Mouse (Mus musculus): ENCODE measurements around the gene Olfr1135. TPM values are rescaled to one million over a fixed set of nuclear protein-coding genes. Genes with fewer than 3 reads are reported as not detected.

Olfr1135 gene
- not detected in 2 replicates for polyA plus RNA-seq (2012)

DNA sequence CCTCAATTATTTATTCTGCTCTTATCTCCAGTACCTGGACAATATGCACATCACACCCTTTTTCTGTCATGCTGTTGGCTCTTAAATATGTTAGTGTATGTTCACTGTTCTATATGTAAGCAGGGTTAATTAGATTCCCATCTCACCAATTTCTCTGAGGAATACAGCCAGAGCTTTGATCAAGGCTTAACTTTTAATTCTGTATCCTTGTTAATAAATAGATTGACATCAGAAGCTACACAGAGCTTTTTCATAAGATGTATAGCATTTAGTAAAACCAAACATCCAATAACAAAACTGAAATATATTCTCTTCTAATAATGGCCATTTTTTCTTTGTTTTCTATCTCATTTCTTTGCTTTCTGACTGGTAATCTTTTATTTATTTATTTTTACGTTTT lies at the start of gene Olfr1135:
Gene Olfr1135 (minus strand): TSS at position 101 of the 400 bp plus-strand sequence.

DNA sequence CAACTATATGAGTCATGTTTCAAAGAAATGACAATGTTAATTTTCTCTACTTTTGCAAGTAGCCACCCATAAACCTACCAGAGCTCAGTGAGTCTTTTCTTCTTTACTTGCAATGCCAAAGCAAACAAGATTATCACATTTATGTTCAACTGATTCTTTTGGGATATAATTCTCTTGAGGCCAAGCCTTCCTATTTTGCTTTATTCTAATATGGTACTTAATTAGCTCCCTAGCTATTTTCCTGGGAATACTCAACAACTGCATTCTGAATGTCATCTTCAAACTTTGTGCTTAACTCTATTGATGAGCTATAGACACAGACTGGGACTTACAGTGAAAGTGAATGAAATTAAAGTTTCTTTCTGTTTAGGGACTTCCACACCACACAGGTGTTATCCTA lies 39.6 kb upstream of the Olfr1135 start, which contains the start of gene Olfr1137:
Gene Olfr1137 (minus strand): TSS at position 101 of the 400 bp plus-strand sequence.

DNA sequence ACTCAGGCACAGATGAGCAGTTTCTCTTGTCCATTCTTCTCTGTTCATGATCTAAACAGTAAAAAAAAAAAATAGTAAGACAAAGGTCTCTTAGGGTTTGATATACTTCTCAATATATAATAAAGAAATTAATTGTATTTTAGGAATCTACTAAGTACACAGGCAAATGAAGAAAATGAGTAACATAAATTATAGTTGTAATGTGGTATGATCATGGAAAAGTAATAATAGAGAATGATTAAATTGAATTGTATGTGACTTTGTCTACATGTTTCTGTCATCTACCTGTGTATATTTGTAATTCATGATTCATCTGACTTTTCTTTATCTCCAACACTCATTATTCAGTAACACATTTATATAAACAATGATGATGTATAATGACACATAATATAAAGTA lies 20.4 kb upstream of the Olfr1135 start, which contains the start of gene Olfr1136:
Gene Olfr1136 (minus strand): TSS at position 101 of the 400 bp plus-strand sequence.

DNA sequence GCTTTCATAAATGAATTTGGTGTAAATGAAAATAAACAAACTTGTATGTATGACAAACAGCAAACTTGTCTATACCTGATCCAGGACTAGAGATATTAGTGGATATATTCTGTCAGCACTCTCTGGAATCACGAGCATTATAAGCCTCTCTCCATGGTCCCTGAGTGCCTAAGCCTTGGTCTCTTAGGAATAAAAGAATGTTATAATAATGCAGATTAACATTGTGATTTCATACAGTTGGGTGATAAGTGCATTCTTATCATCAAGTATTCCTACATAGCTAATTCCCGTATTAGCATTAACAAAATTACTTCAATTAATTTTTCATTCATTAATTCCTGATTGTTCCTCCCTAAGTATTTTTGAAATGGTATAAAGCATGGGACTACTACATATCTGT lies 15.1 kb downstream of the Olfr1135 start, which contains the start of gene Olfr1134:
Gene Olfr1134 (minus strand): TSS at position 101 of the 400 bp plus-strand sequence.

DNA sequence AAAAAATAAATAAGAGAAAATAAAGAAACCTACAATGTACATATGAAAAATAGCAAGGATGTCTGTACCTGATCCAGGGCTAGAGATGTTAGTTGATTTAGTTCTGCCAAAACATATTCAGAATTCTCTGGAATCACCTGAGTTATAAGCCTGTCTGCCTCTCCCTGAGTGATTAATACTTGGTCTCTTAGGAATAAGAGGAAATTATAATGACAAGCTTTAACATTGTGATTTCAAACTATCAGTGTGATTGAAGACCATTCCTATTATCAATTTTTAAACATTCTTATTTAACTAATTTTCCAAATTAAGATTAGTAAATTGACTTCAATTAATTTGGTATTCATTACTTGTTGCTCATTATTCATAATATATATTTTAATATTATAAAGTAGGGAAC lies 26.2 kb downstream of the Olfr1135 start, which contains the start of gene Olfr1133:
Gene Olfr1133 (minus strand): TSS at position 101 of the 400 bp plus-strand sequence.

DNA sequence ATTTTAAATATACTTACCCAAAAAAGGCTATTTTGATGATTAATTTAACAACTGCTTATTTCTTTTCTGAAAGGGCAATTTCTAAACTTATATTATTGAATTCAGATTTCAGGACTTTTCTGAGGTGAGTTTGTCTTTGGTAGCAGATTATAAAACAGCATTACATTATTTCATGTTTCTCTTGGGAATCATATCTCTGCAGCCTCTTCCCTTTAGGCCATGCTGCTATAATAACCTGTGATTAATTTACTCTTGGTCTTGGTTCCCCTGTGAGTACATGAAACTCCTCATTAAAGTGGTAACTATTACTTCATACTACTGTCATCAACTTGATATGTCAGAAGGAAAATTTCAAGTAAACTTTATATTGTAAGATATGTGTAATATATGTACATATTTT lies 36.0 kb downstream of the Olfr1135 start, which contains the start of gene Olfr1132:
Gene Olfr1132 (minus strand): TSS at position 101 of the 400 bp plus-strand sequence.

DNA sequence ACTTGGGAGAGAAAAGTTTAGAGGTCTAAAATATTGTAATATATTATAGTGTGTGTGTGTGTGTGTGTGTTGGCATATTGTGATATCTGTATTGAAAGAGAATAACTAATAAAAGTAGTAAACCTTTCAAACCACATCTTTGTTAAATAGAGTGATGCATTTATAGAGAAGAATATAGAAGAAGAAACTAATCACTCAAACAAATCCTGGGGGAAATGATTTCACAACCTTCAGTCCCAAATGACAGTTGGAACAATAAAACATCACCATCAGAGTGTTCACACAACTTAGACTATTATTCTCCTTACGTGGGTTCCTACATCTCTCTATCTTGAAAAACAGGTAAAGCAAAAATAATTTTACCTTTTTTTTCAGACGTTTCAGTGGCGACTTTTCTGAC lies 46.7 kb downstream of the Olfr1135 start, which contains the start of gene Olfr1131:
Gene Olfr1131 (plus strand): TSS at position 301 of the 400 bp plus-strand sequence.

Other genes with a start within 250 kb of the Olfr1135 start
- 0.02 TPM in 1 of 2 replicates, not detected in the other for gene Olfr1124, start 243.4 kb downstream of the Olfr1135 start, polyA plus RNA-seq (2012)
- not detected in 2 replicates for gene Olfr1126, start 219.7 kb downstream of the Olfr1135 start, polyA plus RNA-seq (2012)
- gene Pramel7, start 176.6 kb downstream of the Olfr1135 start, polyA plus RNA-seq (2012) = not detected in 2 replicates
- not detected in 2 replicates for gene Pramel6, start 167.1 kb downstream of the Olfr1135 start, polyA plus RNA-seq (2012)
- not detected in 2 replicates for gene Olfr153, start 141.9 kb downstream of the Olfr1135 start, polyA plus RNA-seq (2012)
- not detected in 2 replicates for gene Olfr1128, start 128.1 kb downstream of the Olfr1135 start, polyA plus RNA-seq (2012)
- gene Olfr1129, start 99.8 kb downstream of the Olfr1135 start, polyA plus RNA-seq (2012) = not detected in 2 replicates
- not detected in 2 replicates for gene Olfr1130, start 67.5 kb downstream of the Olfr1135 start, polyA plus RNA-seq (2012)
- not detected in 2 replicates for gene Olfr1131, start 46.6 kb downstream of the Olfr1135 start, polyA plus RNA-seq (2012)
- gene Olfr1132, start 36.1 kb downstream of the Olfr1135 start, polyA plus RNA-seq (2012) = not detected in 2 replicates
- gene Olfr1133, start 26.3 kb downstream of the Olfr1135 start, polyA plus RNA-seq (2012) = not detected in 2 replicates
- not detected in 2 replicates for gene Olfr1134, start 15.2 kb downstream of the Olfr1135 start, polyA plus RNA-seq (2012)
- not detected in 2 replicates for gene Olfr1136, start 20.3 kb upstream of the Olfr1135 start, polyA plus RNA-seq (2012)
- gene Olfr1137, start 39.5 kb upstream of the Olfr1135 start, polyA plus RNA-seq (2012) = not detected in 2 replicates
- not detected in 2 replicates for gene Olfr1138, start 66.3 kb upstream of the Olfr1135 start, polyA plus RNA-seq (2012)
- gene Olfr1140, start 70.1 kb upstream of the Olfr1135 start, polyA plus RNA-seq (2012) = not detected in 2 replicates
- gene Olfr1141, start 80.3 kb upstream of the Olfr1135 start, polyA plus RNA-seq (2012) = not detected in 2 replicates
- not detected in 2 replicates for gene Olfr152, start 105.8 kb upstream of the Olfr1135 start, polyA plus RNA-seq (2012)
- gene Olfr1143, start 126.9 kb upstream of the Olfr1135 start, polyA plus RNA-seq (2012) = not detected in 2 replicates
- gene Olfr1145, start 136.2 kb upstream of the Olfr1135 start, polyA plus RNA-seq (2012) = not detected in 2 replicates
- gene Olfr1148, start 156.9 kb upstream of the Olfr1135 start, polyA plus RNA-seq (2012) = not detected in 2 replicates
- not detected in 2 replicates for gene Olfr1150-ps1, start 170.3 kb upstream of the Olfr1135 start, polyA plus RNA-seq (2012)
- gene Olfr1151, start 182.2 kb upstream of the Olfr1135 start, polyA plus RNA-seq (2012) = not detected in 2 replicates
- gene Olfr1152, start 192.8 kb upstream of the Olfr1135 start, polyA plus RNA-seq (2012) = 0.01 TPM in 1 of 2 replicates, not detected in the other
- not detected in 2 replicates for gene Olfr1153, start 221.3 kb upstream of the Olfr1135 start, polyA plus RNA-seq (2012)
- not detected in 2 replicates for gene Olfr1154, start 231.5 kb upstream of the Olfr1135 start, polyA plus RNA-seq (2012)